Mouse (Mus musculus) granulocyte monocyte progenitor cell, adult 5-6 weeks (primary cell): Measurements from ENCODE around the gene Fbl. TPM values are rescaled to one million over a fixed set of nuclear protein-coding genes. Genes with fewer than 3 reads are reported as not detected.

ENCODE experiments used
- total RNA-seq, 2 experiments: library from RNA; stranded (forward) in 1 of 2; stranded (reverse) in 1 of 2; fragments of 200-712, 200-1000 nt in 1 of 2; fragments of >200 nt in 1 of 2; fragmentation: Nextera tagmentation in 1 of 2; gene quantifications; 2 replicates each; pipeline ENCODE4 v1.2.3; 2014 to 2017

Fbl gene
- total RNA-seq, 2 experiments from 2014 or later: 226 to 267 TPM

Other genes with a start within 250 kb of the Fbl start
- 2.0 and 5.7 TPM in 2 replicates for gene Zfp974, start 240.2 kb upstream of the Fbl start, total RNA-seq (2014; fragmentation: Nextera tagmentation)
- 0.36 and 5.4 TPM in 2 replicates for gene Zfp974, start 240.2 kb upstream of the Fbl start, total RNA-seq (2017)
- 17.2 and 18.2 TPM in 2 replicates for gene Zfp780b, start 190.5 kb upstream of the Fbl start, total RNA-seq (2014; fragmentation: Nextera tagmentation)
- gene Zfp780b, start 190.5 kb upstream of the Fbl start, total RNA-seq (2017): 7.8 and 12.0 TPM in 2 replicates
- gene Zfp850, start 155.6 kb upstream of the Fbl start, total RNA-seq (2014; fragmentation: Nextera tagmentation): 3.1 and 4.8 TPM in 2 replicates
- 11.9 and 12.2 TPM in 2 replicates for gene Zfp850, start 155.6 kb upstream of the Fbl start, total RNA-seq (2017)
- 151 and 161 TPM in 2 replicates for gene Psmc4, start 119.6 kb upstream of the Fbl start, total RNA-seq (2014; fragmentation: Nextera tagmentation)
- 165 and 198 TPM in 2 replicates for gene Psmc4, start 119.6 kb upstream of the Fbl start, total RNA-seq (2017)
- gene Fcgbp, start 98.5 kb upstream of the Fbl start, total RNA-seq (2014; fragmentation: Nextera tagmentation): not detected in 2 replicates
- gene Fcgbp, start 98.5 kb upstream of the Fbl start, total RNA-seq (2017): not detected in 2 replicates
- gene 9530053A07Rik, start 40.2 kb upstream of the Fbl start, total RNA-seq (2014; fragmentation: Nextera tagmentation): not detected in 2 replicates
- gene 9530053A07Rik, start 40.2 kb upstream of the Fbl start, total RNA-seq (2017): not detected in 2 replicates
- gene Dyrk1b, start 9.8 kb downstream of the Fbl start, total RNA-seq (2014; fragmentation: Nextera tagmentation): 1.2 and 4.1 TPM in 2 replicates
- 2.3 and 3.2 TPM in 2 replicates for gene Dyrk1b, start 9.8 kb downstream of the Fbl start, total RNA-seq (2017)
- gene Eid2, start 98.2 kb downstream of the Fbl start, total RNA-seq (2014; fragmentation: Nextera tagmentation): 1.2 and 2.3 TPM in 2 replicates
- gene Eid2, start 98.2 kb downstream of the Fbl start, total RNA-seq (2017): 2.0 and 2.8 TPM in 2 replicates
- 1.2 and 2.1 TPM in 2 replicates for gene Eid2b, start 108.0 kb downstream of the Fbl start, total RNA-seq (2014; fragmentation: Nextera tagmentation)
- gene Eid2b, start 108.0 kb downstream of the Fbl start, total RNA-seq (2017): 1.6 and 1.9 TPM in 2 replicates
- not detected in 2 replicates for gene Selenov, start 121.5 kb downstream of the Fbl start, total RNA-seq (2014; fragmentation: Nextera tagmentation)
- gene Selenov, start 121.5 kb downstream of the Fbl start, total RNA-seq (2017): not detected in 2 replicates
- not detected in 2 replicates for gene Dll3, start 132.5 kb downstream of the Fbl start, total RNA-seq (2014; fragmentation: Nextera tagmentation)
- gene Dll3, start 132.5 kb downstream of the Fbl start, total RNA-seq (2017): 0.10 TPM in 1 of 2 replicates, not detected in the other
- gene Timm50, start 142.4 kb downstream of the Fbl start, total RNA-seq (2014; fragmentation: Nextera tagmentation): 60.1 and 83.1 TPM in 2 replicates
- 45.8 and 47.7 TPM in 2 replicates for gene Timm50, start 142.4 kb downstream of the Fbl start, total RNA-seq (2017)
- 72.1 and 81.1 TPM in 2 replicates for gene Supt5, start 169.0 kb downstream of the Fbl start, total RNA-seq (2014; fragmentation: Nextera tagmentation)
- 61.2 and 64.1 TPM in 2 replicates for gene Supt5, start 169.0 kb downstream of the Fbl start, total RNA-seq (2017)
- 4,181 and 4,473 TPM in 2 replicates for gene Rps16, start 180.9 kb downstream of the Fbl start, total RNA-seq (2014; fragmentation: Nextera tagmentation)
- gene Rps16, start 180.9 kb downstream of the Fbl start, total RNA-seq (2017): 929 and 980 TPM in 2 replicates
- 4.1 and 6.1 TPM in 2 replicates for gene Plekhg2, start 202.9 kb downstream of the Fbl start, total RNA-seq (2014; fragmentation: Nextera tagmentation)
- gene Plekhg2, start 202.9 kb downstream of the Fbl start, total RNA-seq (2017): 0.88 and 1.1 TPM in 2 replicates
- gene Zfp36, start 210.5 kb downstream of the Fbl start, total RNA-seq (2014; fragmentation: Nextera tagmentation): 37.1 and 55.8 TPM in 2 replicates
- gene Zfp36, start 210.5 kb downstream of the Fbl start, total RNA-seq (2017): 30.8 and 41.3 TPM in 2 replicates
- 19.2 and 25.5 TPM in 2 replicates for gene Med29, start 223.0 kb downstream of the Fbl start, total RNA-seq (2014; fragmentation: Nextera tagmentation)
- 16.7 and 18.5 TPM in 2 replicates for gene Med29, start 223.0 kb downstream of the Fbl start, total RNA-seq (2017)
- 97.6 and 111 TPM in 2 replicates for gene Paf1, start 223.2 kb downstream of the Fbl start, total RNA-seq (2014; fragmentation: Nextera tagmentation)
- gene Paf1, start 223.2 kb downstream of the Fbl start, total RNA-seq (2017): 136 and 170 TPM in 2 replicates